Mouse (Mus musculus): ENCODE data around the gene Zc3h14.
A peak's percentile ranks its signal among the peaks of the same experiment; 100 is the strongest.

The Zc3h14 gene

DNA sequence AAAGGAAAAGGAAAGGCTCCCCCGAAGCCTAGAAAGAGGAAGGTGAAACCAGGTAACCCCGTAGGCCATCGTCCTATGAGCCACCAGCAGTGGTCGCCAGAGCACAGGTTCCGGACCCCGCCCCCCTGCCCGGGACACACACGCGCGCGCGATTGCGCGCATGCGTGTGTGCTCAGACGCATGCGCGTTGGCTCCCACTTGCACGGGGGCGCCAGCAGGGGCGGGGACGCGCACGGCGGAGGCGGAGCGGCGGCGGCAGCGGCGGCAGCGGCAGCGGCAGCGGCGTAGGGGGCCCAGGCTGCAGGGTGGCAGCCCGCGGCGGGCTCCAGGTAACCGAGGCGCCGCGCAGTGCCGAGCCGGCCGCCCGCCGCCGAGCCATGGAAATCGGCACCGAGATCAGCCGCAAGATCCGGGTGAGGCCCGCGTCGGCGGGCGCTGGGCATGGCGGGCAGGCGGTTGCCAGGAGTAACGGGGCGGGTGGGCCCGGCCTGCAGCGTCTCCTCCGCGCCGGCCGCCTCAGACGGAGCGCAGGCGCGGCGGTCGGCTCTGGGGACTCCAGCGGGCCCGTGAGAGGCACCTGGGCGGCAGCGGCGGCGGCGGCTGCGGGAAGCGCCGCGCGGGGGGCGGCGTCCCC lies at the start of gene Zc3h14:
Gene Zc3h14 (plus strand): TSS at position 219 of the 634 bp plus-strand sequence.
- peak; percentile 82 for ATAC-seq (ENCODE audit: low TSS enrichment)

DNA sequence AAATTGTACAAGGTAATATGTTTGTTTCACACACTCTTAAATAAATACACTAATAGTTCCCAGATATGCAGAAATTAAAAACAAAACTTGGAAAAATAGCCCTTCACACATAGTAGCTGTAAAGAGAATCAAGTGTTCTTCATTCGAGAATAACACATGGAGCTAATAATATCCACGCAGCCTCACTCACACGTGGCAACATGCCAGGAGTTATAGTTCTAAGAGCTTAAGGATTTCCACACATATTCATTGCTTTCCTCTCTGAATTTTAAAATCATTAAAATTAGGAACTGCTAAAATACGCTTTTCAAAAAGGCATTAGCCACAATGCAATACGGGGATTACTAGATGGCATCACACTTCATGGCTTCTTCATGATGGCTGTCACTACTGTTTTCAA lies 49.6 kb upstream of the Zc3h14 start:
- ATAC-seq (ENCODE audit: low TSS enrichment): no peak

DNA sequence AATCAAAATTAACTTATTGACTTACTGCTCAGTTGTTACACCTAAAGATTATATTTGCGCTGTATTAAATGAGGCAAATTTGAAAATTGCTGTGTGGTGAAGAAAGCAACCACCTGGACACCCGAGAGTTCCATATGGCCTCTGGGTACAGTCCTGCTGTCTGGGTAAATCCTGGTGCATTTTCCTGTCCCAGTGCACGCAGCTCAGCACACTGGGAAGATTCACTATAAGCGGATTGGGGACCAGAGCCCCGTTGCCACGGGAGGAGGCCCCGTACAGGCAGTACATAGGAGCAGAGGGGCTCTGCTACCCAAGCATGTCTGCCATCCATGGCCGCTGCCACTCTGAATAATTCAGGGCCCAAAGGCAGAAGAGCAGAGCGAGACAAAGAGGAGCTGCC lies 45.2 kb upstream of the Zc3h14 start:
- no peak for ATAC-seq (ENCODE audit: low TSS enrichment)

DNA sequence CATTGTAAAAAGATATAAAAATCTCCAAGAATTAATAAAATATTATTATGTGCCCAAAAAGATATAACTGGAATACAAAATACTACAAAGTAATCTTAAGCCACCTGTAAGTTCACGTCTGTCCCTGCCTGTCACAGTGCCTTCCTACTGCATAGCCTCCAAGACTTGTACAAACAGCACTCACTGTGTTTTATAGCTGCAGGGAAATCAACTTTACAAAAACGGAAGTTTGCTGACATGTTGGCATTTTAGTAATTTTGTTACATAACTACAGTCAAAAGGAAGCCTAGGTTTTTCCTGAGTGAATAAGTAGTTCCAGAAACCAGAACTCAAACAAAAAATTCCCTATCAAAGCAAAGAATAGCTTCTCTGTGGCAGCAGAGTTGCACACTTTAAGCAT lies 43.2 kb upstream of the Zc3h14 start:
- ATAC-seq (ENCODE audit: low TSS enrichment): no peak

DNA sequence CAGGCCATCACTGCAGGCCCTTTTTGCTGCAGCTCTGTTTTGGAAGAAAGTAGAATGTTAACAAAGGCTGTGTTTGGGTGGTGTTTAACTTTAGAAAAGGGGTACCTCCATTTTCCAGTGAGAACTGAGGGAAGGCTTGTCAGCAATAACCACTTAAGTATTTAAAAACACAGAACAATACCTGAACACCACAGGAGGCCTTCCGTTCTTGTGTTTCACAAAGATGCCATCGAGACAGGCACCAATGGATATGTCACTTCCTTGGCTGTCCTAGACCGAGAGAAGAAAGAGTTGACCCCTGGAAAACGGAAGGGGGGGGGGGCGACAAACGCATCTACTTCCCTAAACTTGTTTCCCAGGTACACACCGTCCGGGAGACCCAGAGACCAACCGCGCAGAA lies 42.8 kb upstream of the Zc3h14 start:
- ATAC-seq (ENCODE audit: low TSS enrichment): no peak

GRCm38 (mm10) chr12:98712819-98713218 lies 33.9 kb upstream of the Zc3h14 start:
- ATAC-seq (ENCODE audit: low TSS enrichment): no peak

- no peak for ATAC-seq (ENCODE audit: low TSS enrichment)
Observed at GRCm38 (mm10) chr12:98713621-98714103, 33.1 kb upstream of the Zc3h14 start.

DNA sequence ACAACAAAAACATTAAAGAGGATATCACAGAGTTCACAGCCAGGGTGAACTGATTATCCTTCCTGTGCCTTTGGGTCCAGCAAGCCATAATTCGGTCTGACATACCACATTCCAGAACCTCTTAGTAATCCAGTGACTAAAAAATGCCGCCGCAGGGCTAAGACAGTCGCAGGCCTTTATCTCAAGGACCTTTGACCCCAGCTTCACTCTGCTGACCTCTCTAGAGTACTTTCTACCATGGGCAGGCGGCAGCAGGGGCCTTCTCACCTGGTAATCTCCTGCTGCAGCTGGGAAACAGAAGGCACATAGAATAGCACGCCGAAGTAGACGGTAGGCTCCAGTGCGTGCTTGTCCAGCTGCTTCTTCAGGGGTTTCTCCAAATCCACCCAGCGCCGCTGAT lies 32.0 kb upstream of the Zc3h14 start:
- ATAC-seq (ENCODE audit: low TSS enrichment): no peak

- no peak for ATAC-seq (ENCODE audit: low TSS enrichment)
Observed at GRCm38 (mm10) chr12:98716142-98716541, 30.6 kb upstream of the Zc3h14 start.

- ATAC-seq (ENCODE audit: low TSS enrichment): no peak
Observed at GRCm38 (mm10) chr12:98720628-98721027, 26.1 kb upstream of the Zc3h14 start.

GRCm38 (mm10) chr12:98721030-98721429 lies 25.7 kb upstream of the Zc3h14 start:
- ATAC-seq (ENCODE audit: low TSS enrichment): no peak

DNA sequence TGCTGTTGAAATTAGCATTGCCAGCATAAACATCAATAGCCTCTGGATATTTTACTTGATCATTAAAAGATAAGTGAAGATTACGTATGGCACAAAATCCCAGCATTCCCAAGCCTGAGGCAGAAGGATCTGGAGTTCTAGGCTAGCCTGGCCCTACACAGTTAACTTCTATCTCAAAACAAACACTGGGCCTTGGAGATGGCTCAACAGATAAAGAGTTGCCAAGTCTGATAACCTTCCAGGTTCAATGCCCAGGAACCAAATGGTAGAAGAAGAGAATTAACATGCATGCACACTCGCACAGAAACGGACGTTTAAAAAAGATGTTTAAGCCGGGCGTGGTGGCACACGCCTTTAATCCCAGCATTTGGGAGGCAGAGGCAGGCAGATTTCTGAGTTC lies 22.5 kb upstream of the Zc3h14 start:
- no peak for ATAC-seq (ENCODE audit: low TSS enrichment)

- ATAC-seq (ENCODE audit: low TSS enrichment): no peak
Observed at GRCm38 (mm10) chr12:98724976-98725375, 21.8 kb upstream of the Zc3h14 start.

DNA sequence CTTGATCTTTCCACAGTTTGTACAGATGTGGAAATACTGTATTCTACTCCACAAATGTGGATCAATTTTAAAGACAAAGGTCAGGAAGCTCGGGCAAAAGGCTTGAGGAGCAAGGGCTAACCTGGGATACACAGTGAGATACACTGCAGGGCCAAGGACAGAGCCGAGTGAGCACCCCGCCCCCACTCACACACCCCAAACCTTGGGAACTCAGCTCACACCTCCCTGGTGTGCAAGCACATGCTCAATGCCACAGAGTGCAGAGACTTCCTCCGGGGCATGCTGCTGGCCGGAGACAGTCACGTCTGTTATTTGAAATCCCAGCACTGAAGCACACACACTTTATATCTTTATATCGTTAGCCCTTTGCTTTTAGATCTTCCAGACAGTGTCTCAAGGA lies 20.7 kb upstream of the Zc3h14 start:
- ATAC-seq (ENCODE audit: low TSS enrichment): no peak

DNA sequence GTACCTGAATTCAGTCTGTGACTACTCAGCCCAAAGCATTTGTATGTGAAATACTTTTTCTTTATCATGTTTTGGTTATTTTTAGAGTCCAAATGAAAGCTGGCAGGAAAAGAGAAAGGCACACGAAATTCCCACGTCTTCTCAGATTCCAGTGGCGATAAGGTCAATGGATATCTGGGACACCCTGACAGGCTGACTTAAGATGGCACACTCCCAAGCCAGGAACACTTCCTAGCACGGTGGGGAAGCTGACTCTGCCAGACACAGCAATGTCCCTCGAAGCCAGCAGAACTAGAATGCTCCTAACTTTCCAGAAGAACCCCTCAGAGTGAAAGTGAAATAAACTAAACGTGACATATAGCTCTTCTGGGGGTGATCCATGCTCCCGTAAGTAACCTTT lies 19.6 kb upstream of the Zc3h14 start:
- ATAC-seq (ENCODE audit: low TSS enrichment): no peak

GRCm38 (mm10) chr12:98730682-98731081 lies 16.1 kb upstream of the Zc3h14 start:
- no peak for ATAC-seq (ENCODE audit: low TSS enrichment)

- ATAC-seq (ENCODE audit: low TSS enrichment): no peak
Observed at GRCm38 (mm10) chr12:98733165-98733564, 13.6 kb upstream of the Zc3h14 start.

GRCm38 (mm10) chr12:98733776-98734175 lies 13.0 kb upstream of the Zc3h14 start:
- no peak for ATAC-seq (ENCODE audit: low TSS enrichment)

- ATAC-seq (ENCODE audit: low TSS enrichment): peak; percentile 82
Observed at GRCm38 (mm10) chr12:98734246-98734879, 12.4 kb upstream of the Zc3h14 start.

GRCm38 (mm10) chr12:98734880-98735801 lies 11.6 kb upstream of the Zc3h14 start:
- peak; percentile 13; the same call in 1 of the 2 replicates for ATAC-seq (ENCODE audit: low TSS enrichment)

DNA sequence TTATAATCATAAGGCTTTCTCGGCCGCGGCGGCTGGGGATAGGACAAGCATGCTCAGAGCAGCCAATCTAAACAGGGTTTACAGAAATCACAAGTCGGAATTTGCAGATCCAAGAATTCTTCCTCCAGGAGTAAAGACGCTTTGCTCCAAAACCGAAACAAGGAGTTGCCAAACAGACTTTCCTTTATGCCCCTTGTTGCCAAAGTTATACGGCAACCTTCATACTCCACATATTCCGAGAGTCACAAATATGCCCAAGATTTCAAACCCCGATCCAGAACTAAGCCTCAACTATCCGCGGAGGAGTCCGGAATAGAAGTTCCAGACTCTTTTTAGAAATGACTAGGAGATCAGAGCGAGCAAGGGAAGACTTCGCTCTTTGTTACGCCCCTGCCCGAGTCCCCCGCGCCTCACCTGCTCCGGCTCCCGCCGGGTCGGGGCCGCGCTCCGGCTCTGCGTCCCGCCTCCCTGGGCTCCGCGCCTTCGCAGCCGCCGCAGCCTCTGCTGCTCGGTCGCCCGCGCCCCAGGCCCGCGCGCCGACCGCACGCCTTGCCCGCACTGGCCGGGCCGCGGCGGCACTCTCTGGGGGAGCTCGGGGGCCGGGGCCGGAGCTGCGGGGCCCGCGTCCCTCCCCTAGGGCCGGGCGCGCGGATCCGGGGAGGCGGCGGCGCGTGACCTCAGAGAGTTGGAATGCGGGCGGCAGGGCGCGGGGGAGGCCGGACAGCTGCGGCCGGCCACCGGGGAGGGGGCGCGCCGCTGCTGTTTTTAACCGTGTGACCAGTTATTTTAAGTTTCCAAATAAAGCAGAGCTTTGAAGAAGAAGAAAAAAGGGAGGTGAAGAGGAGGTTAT lies 9.6 kb upstream of the Zc3h14 start, which contains the start of gene Ptpn21:
Gene Ptpn21 (minus strand): TSS at position 455 of the 850 bp plus-strand sequence.
- ATAC-seq (ENCODE audit: low TSS enrichment): peak; percentile 29
